Mouse (Mus musculus) frontal cortex, adult 2 months (tissue): ENCODE data around the gene Clec4e. TPM values are rescaled to one million over a fixed set of nuclear protein-coding genes. Genes with fewer than 3 reads are reported as not detected.

Experiments
- polyA plus RNA-seq: library from polyadenylated mRNA; depleted of rRNA; stranded (reverse); fragments of >200 nt; gene quantifications from 2 replicates; pipeline ENCODE4 v1.2.3, GENCODE M21; 2012; rRNA removed

Gene Clec4e
- polyA plus RNA-seq, 1 experiment, result not detected

Other genes with a start within 250 kb of the Clec4e start
- gene Clec4b1, start 239.9 kb downstream of the Clec4e start, polyA plus RNA-seq, result not detected in 2 replicates
- gene Clec4a2, start 183.4 kb downstream of the Clec4e start, polyA plus RNA-seq, result 0.67 and 1.4 TPM in 2 replicates
- gene Clec4b2, start 117.0 kb downstream of the Clec4e start, polyA plus RNA-seq, result not detected in 2 replicates
- gene Clec4n, start 60.0 kb downstream of the Clec4e start, polyA plus RNA-seq, result 0.19 and 0.56 TPM in 2 replicates
- 0.12 TPM in 1 of 2 replicates, not detected in the other for gene Clec4d, start 27.8 kb downstream of the Clec4e start, polyA plus RNA-seq
- gene Vmn2r19, start 18.5 kb upstream of the Clec4e start, polyA plus RNA-seq, result not detected in 2 replicates
- not detected in 2 replicates for gene Vmn2r20, start 128.2 kb upstream of the Clec4e start, polyA plus RNA-seq
- gene Vmn2r21, start 243.5 kb upstream of the Clec4e start, polyA plus RNA-seq, result not detected in 2 replicates